Mouse (Mus musculus): ENCODE measurements around the gene Myh7. TPM values are rescaled to one million over a fixed set of nuclear protein-coding genes. Genes with fewer than 3 reads are reported as not detected.
"Not testable (repeated sequence)": the region's sequence is repeated elsewhere in the genome, so short reads cannot be mapped to it uniquely, and the experiment has no call there.

Myh7 gene
- total and polyA plus RNA-seq, 3 experiments: not detected

GRCm38 (mm10) chr14:54968344-54968743, 26.1 kb downstream of the Myh7 start:
- no peak for DNase-seq

GRCm38 (mm10) chr14:54967874-54968273, 26.6 kb downstream of the Myh7 start:
- DNase-seq: no peak

- no peak for DNase-seq
Measured at GRCm38 (mm10) chr14:54966320-54966977, 28.0 kb downstream of the Myh7 start, which contains the start of gene Myh6. TSS of gene Myh6 (minus strand) at chr14:54966927.

GRCm38 (mm10) chr14:54965631-54966030, 28.8 kb downstream of the Myh7 start:
- no peak for DNase-seq

GRCm38 (mm10) chr14:54965044-54965443, 29.4 kb downstream of the Myh7 start:
- no peak for DNase-seq

GRCm38 (mm10) chr14:54963727-54964126, 30.7 kb downstream of the Myh7 start:
- no peak for DNase-seq

- no peak for DNase-seq
Measured at GRCm38 (mm10) chr14:54962714-54963113, 31.7 kb downstream of the Myh7 start.

GRCm38 (mm10) chr14:54961487-54961886, 32.9 kb downstream of the Myh7 start:
- DNase-seq: no peak

- no peak for DNase-seq
Measured at GRCm38 (mm10) chr14:54960769-54961168, 33.7 kb downstream of the Myh7 start.

GRCm38 (mm10) chr14:54959853-54960613, 34.4 kb downstream of the Myh7 start:
- not testable (repeated sequence) for DNase-seq

GRCm38 (mm10) chr14:54959197-54959596, 35.2 kb downstream of the Myh7 start:
- DNase-seq: no peak

GRCm38 (mm10) chr14:54958503-54958902, 35.9 kb downstream of the Myh7 start:
- no peak for DNase-seq

GRCm38 (mm10) chr14:54956533-54956932, 37.9 kb downstream of the Myh7 start:
- no peak for DNase-seq

GRCm38 (mm10) chr14:54955481-54955880, 38.9 kb downstream of the Myh7 start:
- no peak for DNase-seq

GRCm38 (mm10) chr14:54954474-54954873, 40.0 kb downstream of the Myh7 start:
- DNase-seq: no peak

- no peak for DNase-seq
Measured at GRCm38 (mm10) chr14:54953664-54954206, 40.7 kb downstream of the Myh7 start.

GRCm38 (mm10) chr14:54951587-54951986, 42.8 kb downstream of the Myh7 start:
- no peak for DNase-seq

- no peak for DNase-seq
Measured at GRCm38 (mm10) chr14:54950493-54950892, 43.9 kb downstream of the Myh7 start.

GRCm38 (mm10) chr14:54948781-54949180, 45.6 kb downstream of the Myh7 start:
- no peak for DNase-seq

GRCm38 (mm10) chr14:54947008-54947407, 47.4 kb downstream of the Myh7 start:
- not testable (repeated sequence) for DNase-seq

- no peak for DNase-seq
Measured at GRCm38 (mm10) chr14:54945975-54946704, 48.3 kb downstream of the Myh7 start.

- DNase-seq: no peak
Measured at GRCm38 (mm10) chr14:54944939-54945338, 49.5 kb downstream of the Myh7 start.

GRCm38 (mm10) chr14:54943971-54944370, 50.5 kb downstream of the Myh7 start:
- DNase-seq: no peak
